Comparison of ENCODE assay signal across 24 mouse cellular contexts in the genomic region with DNA sequence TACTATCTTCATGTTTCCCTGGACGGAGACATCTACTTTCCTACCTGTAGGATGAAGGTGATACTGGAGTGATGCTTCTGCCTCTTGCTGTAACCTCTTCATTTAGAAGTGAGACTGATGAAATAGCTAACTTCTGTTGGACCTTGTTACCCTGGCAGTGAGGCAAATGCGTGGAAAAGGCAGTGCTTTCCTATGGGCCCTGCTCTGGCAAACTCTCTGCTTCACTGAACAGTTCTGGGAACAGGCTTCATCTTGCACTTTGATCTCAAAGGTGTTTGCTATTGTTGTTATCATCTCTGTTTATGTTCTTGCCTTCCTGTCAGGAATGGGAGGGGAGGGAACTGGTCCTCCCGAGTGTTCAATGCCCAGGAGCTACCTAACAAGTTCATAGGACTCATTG. TPM values are rescaled to one million over a fixed set of nuclear protein-coding genes. Genes with fewer than 3 reads are reported as not detected.
"Had no signal": no experiment of that assay in that cellular context is flagged by ENCODE, and none has a peak within 500 bp of the region (broad histone marks: within the 10 kb centered on the region; RNA-seq: fewer than 3 reads in every experiment).

No protein-coding gene starts in this region.

- DNase-seq: lung, embryonic 14.5 days; lung, postnatal 10 days; lung, postnatal 4 days; midbrain, embryonic 14.5 days; right cerebral cortex, adult 18-20 months; right cerebral cortex, postnatal 25 days; thymus, postnatal 4 days had no signal

- H3K4me1 ChIP-seq: limb, embryonic 15.5 days; liver, embryonic 12.5 days; neural tube, embryonic 15.5 days had no signal

- H3K4me3 ChIP-seq: layer of hippocampus, adult 2 months; limb, embryonic 15.5 days; liver, embryonic 12.5 days; midbrain, embryonic 10.5 days; myocyte; neural tube, embryonic 15.5 days had no signal

- H3K27me3 ChIP-seq: limb, embryonic 15.5 days; liver, embryonic 12.5 days; neural tube, embryonic 15.5 days had no signal

- H3K27ac ChIP-seq: layer of hippocampus, adult 2 months; limb, embryonic 15.5 days; liver, embryonic 12.5 days; midbrain, embryonic 10.5 days; neural tube, embryonic 15.5 days had no signal

- H3K36me3 ChIP-seq: limb, embryonic 15.5 days; liver, embryonic 12.5 days; midbrain, embryonic 10.5 days; neural tube, embryonic 15.5 days had no signal

RNA-seq across cellular contexts. Expression of a gene that starts 3.4 kb away (rescaled TPM):
- total RNA-seq: layer of hippocampus, adult 2 months; layer of hippocampus, postnatal 14 days; left cerebral cortex, adult 18-20 months; left cerebral cortex, postnatal 25 days; megakaryocyte, adult 5-6 weeks had no signal
- polyA plus RNA-seq: inflammation-experienced regulatory T-cells, adult 6 months; intestine, postnatal 0 days; limb, embryonic 11.5 days; limb, embryonic 15.5 days; liver, embryonic 12.5 days; liver, embryonic 16.5 days; lung, embryonic 14.5 days; midbrain, embryonic 10.5 days; midbrain, embryonic 14.5 days; myocyte; neural tube, embryonic 11.5 days; neural tube, embryonic 15.5 days; small intestine, adult 2 months; stomach, embryonic 16.5 days had no signal
